Comparison of ENCODE assay signal across 16 mouse cellular contexts in the genomic region with DNA sequence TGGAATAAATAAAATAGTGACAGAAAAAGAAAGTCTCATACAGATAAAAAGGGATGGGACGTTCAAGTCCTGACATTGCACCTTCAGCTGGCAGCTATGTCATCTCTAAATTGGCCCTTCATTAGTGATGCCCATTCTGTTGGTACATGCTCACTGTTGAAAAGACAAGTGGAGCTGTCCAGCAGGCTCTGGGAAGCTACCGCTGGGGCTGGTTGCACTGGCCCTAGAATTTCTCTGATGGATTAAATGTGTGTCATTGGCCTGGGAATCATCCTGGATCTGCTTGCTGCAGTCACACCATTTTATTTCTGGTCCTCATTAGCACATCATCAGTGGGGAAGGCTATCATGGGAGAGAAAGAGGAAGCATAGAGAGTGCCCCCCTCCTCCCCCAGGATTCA.
"Had no signal": no experiment of that assay in that cellular context is flagged by ENCODE, and none has a peak within 500 bp of the region (broad histone marks: within the 10 kb centered on the region; RNA-seq: fewer than 3 reads in every experiment).

No protein-coding gene starts in this region.

- H3K27ac ChIP-seq: kidney, postnatal 0 days; layer of hippocampus, adult 2 months; limb, embryonic 10.5 days; limb, embryonic 13.5 days; liver, embryonic 13.5 days; midbrain, embryonic 10.5 days; midbrain, embryonic 13.5 days had no signal

- H3K9ac ChIP-seq: limb, embryonic 13.5 days; liver, embryonic 13.5 days; midbrain, embryonic 13.5 days had no signal

- H3K9me3 ChIP-seq: limb, embryonic 10.5 days; limb, embryonic 13.5 days; liver, embryonic 13.5 days; megakaryocyte, embryonic 14.5 days; midbrain, embryonic 10.5 days; midbrain, embryonic 13.5 days had no signal

- H3K36me3 ChIP-seq: limb, embryonic 10.5 days; limb, embryonic 13.5 days; liver, embryonic 13.5 days; midbrain, embryonic 10.5 days; midbrain, embryonic 13.5 days had no signal

- H3K4me2 ChIP-seq: limb, embryonic 13.5 days; liver, embryonic 13.5 days; midbrain, embryonic 13.5 days had no signal

- H3K4me1 ChIP-seq: midbrain, embryonic 10.5 days; midbrain, embryonic 13.5 days had no signal

- DNase-seq: kidney, adult 2 months; kidney, postnatal 25 days; liver, embryonic 13.5 days; lung, adult 2 months; lung, postnatal 36 days; thymus, adult 18-20 months; thymus, postnatal 36 days had no signal

- H3K4me3 ChIP-seq: layer of hippocampus, adult 2 months; limb, embryonic 10.5 days; limb, embryonic 13.5 days; liver, embryonic 13.5 days; megakaryocyte, embryonic 14.5 days; midbrain, embryonic 10.5 days; midbrain, embryonic 13.5 days had no signal

- ATAC-seq: lung, postnatal 0 days; midbrain, embryonic 13.5 days; midbrain, embryonic 16.5 days had no signal

- H3K27me3 ChIP-seq: limb, embryonic 13.5 days; liver, embryonic 13.5 days; megakaryocyte, embryonic 14.5 days; midbrain, embryonic 13.5 days had no signal
